Mouse (Mus musculus) MEL-GATA-1-ER (cell line): ENCODE data around the gene 4930469K13Rik.

Experiments used
- DNase-seq: peaks from one replicate; pipeline ENCODE4 v3.0.0-alpha.2; 2012; ENCODE audit warnings: low read depth; ENCODE audit errors: extremely low read depth

4930469K13Rik gene

DNA sequence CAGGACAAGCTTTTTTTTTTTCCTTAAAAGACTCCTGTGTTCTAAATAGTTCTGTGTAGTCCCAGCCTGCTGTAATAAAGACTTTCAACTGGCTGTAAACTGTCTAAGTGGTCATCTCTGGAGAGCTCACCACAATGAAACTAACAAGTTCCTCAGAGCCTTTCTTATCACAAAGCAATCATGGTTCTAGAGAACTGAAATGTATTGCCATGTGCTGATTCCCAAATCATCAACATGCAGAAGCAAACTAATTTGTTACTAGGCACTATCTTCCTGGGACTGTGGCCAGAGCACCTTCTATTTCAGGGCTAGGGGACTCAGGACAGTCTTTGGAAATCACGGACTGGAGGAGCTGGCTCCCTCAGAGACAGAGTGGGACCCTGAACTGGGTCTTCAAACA is 154.8 kb downstream of the 4930469K13Rik start:
- no peak for DNase-seq

DNA sequence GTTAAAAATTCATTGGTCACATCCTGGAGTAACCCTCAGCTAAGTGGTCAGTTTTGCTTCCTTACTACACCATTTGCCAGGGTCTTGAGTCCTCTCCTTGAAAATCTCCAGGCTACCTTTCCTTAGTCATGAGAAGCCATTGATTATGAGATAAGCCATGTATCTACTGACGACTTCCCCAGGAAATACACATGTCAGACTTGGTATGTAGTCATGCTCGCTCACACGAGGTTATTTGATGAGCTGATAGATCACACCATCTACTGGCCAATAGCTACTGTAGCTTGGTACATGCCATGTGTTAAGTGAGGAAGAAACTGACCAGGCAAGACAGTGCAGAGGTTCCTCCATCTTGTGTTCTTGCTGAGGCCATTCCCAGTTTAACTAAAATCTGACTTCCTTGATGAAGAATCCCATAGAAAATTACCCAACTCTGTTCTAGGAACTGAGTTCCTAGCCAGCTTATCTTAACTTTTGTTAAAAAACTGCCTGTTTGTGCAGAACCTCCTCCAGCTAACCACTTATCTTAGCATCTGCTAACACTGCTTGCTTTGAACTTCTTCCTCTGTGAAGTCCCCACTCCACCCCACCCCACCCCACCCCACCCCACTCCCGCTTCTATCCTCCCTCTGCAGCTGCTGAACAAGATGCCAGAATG is 158.8 kb downstream of the 4930469K13Rik start:
- DNase-seq: peak; percentile 35

DNA sequence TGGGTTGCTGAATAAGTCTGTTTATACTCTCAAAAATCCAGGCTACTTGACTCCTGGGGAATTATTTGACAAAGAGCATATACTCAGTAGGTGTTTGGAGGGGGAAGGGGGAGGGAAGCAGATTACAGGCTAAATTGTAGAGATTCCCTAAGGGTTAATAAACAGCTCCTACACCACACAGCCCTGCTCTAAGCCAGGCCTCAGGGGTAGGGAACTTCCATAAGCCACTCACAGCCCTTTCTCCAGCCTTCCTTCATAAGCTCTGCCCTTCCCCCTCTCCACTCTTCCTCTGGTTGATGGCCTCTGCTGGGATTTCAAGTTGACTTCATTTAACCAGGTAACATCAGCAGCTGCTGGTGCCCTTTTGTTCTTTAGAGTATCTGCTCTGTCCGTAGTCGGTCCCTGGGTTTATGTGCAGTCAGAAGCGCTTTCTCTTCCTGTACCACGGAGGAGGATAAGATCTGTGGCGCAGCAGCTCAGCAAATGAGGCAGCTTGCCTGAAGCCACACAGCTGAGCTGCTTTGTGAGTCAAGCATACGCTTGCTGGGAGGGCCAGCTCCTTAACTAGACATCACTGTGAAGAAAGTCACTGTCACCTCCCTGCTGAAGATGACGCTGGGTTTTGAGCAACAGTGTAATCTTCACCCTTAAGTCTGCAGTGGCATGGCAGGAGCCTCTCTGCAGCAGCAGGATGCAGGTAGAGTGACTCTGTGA is 159.6 kb downstream of the 4930469K13Rik start:
- DNase-seq: peak; percentile 77

DNA sequence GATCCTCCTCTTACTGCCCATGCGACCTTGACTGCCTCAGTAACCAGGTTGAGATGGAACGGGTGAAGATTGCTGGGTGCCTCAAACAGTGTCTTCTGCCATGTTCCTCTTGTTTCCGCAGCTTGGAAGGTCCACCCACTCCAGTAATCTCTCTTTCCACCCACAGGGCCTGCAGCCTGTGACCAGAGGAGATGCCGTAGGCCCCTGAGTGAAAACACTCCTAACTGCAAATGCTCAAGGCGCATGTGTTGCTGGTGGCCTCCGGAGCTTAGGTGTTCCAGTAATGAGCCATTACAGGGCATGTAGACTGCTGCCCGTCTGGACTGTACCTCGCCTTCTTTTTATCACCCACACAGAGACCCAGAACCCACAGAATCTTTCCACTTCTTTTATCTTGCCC is 160.7 kb downstream of the 4930469K13Rik start:
- no peak for DNase-seq

DNA sequence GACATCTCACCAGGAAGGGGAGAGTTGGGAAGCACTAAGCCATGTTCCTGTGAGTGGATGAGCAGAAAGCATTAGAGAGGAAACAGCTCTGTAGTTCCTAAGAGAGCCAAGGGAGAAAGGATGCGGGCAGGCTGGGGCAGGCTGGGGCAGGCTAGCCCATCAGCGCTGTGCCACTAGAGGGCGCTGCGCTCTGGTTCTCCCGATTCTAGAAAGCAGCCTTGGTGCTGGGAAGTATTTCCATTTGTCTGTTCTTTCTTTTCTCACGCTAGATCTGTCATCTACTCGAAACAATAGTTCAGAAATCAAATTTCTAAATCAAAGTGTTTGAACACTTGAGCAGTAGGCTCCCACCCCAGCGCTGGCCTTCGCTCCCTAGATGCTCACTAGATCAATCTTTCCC is 164.1 kb downstream of the 4930469K13Rik start:
- DNase-seq: no peak

DNA sequence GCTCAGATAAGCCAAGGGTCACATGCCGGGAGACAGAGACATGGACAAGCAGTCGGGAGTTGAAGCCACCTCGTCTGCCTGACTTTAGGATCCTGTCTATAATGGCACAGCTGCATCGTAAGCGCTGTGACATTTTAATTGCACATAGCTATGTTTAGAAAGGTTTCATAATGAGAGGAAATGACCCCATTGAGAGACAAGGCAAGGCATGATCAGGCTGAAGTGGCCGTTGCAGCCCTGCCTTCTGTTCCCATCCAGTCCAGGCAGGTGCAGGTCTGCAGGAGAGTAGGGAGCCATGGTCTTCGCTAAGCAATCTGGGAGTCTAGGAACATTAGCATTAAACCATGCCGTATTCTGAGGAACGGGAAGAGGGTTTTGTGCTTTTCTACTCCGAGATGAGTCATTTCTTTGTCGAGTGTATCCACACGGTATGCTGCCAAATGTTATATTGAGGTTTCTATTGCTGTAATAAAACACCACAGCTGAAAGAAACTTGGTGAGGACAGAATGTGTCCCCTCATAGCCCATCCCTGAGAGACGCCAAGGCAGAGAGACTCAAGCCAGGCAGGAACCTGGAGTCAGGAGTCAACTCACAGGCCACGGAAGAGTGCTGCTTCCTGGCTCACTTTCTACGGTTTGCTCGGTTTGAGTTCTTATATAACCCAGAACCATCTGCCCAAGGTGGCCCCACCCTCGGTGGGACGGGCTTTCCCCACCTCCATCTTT is 165.8 kb downstream of the 4930469K13Rik start:
- no peak for DNase-seq

DNA sequence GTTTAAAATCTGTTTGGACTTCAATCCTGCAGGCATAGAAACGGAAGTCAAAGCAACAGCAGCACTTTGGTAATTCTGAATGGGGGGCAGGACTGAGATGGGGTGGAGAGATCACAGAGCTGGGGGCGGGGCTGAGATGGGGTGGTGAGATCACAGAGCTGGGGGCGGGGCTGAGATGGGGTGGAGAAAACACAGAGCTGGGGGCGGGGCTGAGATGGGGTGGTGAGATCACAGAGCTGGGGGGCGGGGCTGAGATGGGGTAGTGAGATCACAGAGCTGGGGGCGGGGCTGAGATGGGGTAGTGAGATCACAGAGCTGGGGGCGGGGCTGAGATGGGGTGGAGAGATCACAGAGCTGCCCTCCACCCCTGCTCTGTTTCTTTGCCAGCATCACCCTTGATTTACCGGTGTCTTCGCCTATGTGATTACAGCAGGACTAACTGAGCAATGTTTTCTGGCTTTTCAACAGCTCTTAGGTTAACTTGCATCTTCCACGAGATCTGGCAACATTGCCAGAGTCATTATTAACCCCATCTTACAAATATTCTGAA is 166.4 kb downstream of the 4930469K13Rik start:
- no peak for DNase-seq

DNA sequence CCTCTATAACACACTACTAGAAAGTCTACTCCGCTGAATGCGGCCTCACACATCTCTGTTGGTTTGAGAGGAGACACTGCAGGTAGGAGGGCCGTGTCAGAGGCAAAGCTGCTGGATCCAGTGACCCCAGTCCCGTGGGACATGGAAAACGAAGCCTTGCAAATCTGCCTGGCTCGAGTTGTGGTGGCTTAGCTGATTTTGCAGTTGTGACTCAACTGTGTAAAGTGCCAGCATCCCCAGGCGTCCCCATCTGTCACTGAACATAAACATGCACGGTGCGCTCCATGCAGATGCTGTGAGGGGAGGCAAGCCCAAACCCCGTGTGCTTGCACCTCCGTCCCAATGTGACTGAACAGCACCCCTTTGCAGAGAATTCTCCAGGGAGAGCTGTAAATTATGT is 168.9 kb downstream of the 4930469K13Rik start:
- no peak for DNase-seq

DNA sequence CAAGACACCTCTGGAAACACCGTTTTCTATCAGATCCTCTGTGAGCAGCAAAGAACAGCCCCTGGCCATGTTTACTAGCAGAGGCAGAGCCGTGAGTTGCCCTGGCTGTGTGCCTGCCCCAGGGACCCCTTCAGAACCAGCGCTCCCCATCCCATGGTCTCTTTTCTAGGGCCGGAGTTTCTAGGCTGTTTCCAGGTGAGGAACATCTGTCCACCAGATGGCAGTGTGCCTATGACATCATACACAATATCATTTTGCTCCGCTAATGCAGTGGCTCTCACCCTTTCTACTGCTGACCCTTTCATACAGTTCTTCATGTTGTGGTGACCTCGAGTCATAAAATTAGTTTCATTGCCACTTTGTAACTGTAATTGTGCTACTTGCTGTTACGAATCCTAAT is 169.7 kb downstream of the 4930469K13Rik start:
- no peak for DNase-seq

DNA sequence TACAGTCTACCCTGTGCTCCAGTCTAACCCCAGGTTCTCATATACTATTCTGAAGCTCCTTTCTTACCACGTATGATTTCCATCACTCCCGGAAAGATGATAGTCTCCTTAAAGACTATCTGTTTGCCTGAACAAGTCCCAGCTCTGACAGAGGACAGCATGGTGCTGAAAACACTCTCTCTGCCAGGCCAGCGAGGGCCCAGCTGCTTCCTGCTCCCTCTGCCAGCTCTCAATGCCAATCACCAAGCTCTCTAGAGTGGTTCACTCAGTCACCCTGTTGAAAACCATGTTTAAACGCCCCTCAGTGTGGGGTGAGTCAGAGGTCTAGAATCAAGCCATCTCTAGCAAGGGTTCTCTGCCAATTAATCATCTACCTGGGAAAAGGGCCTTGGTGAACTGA is 170.5 kb downstream of the 4930469K13Rik start:
- no peak for DNase-seq

DNA sequence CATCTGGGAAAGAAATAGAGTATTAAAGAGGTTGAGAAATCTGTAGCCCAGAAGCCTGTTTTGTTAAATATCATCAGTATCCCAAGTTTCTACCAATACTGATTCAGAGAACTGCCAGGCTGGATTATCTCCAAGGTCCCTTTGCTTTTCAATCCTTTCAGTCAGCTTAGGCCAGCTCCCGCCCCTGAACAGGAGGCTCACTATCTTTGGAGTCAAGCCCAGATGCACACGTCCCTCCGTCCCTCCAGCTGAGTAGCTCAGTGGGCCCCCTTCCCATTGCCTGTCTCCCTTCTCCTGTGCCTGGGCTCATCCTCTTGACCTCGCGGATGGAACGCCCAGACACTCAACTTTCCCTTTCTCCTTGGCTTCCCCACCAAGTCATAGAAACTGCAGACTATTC is 171.0 kb downstream of the 4930469K13Rik start:
- no peak for DNase-seq

DNA sequence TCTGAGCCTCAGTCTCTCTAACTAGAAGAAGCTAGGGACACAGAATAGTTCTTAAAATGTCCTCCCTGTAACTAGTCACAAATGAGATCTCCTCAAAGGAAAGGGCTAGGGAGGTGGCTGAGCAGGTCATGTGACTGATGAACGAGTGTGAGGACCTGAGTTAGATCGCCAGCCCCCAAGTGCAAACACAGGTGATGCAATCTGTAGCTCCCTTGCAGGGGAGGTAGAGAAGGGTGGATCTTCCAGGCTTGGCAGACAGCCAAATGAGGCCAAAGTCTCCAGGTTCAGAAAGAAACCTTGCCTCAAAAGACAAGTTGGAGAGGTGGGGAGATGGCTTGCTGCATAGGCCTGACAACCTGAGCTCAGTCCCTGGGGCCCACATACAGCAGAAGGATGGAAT is 171.8 kb downstream of the 4930469K13Rik start:
- no peak for DNase-seq

DNA sequence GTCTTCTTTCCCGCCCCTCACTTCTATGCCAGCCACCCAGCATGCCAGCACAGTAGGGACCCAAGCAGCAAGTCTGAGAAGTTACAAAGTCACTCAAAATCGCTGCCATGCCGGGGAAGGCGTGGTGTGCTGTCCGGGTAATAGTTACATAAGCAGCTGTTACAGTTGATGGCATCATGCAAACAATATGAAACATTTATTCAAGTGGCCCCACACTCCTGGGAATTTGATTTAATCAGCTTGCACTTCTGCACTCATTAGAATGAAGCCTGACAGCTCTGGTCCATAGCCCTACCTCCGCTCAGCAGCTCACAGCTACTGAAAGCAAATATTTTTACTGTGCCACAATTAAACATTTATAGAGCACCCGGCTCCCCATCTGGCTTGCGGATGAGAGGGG is 172.6 kb downstream of the 4930469K13Rik start:
- no peak for DNase-seq
